Mouse (Mus musculus): ENCODE results near the gene Cldn10.

The Cldn10 gene

GRCm38 (mm10) chr14:118864905-118865304, 77.2 kb downstream of the Cldn10 start:
- no peak for DNase-seq (ENCODE audit: low spot score)

- no peak for DNase-seq (ENCODE audit: low spot score)
Measured at GRCm38 (mm10) chr14:118866014-118866811, 78.5 kb downstream of the Cldn10 start.

GRCm38 (mm10) chr14:118867366-118867765, 79.7 kb downstream of the Cldn10 start:
- no peak for DNase-seq (ENCODE audit: low spot score)

GRCm38 (mm10) chr14:118868102-118868724, 80.5 kb downstream of the Cldn10 start:
- no peak for DNase-seq (ENCODE audit: low spot score)

GRCm38 (mm10) chr14:118869712-118870111, 82.0 kb downstream of the Cldn10 start:
- DNase-seq (ENCODE audit: low spot score): no peak

GRCm38 (mm10) chr14:118874126-118874525, 86.4 kb downstream of the Cldn10 start:
- no peak for DNase-seq (ENCODE audit: low spot score)

- no peak for DNase-seq (ENCODE audit: low spot score)
Measured at GRCm38 (mm10) chr14:118874786-118875415, 87.2 kb downstream of the Cldn10 start.

- DNase-seq (ENCODE audit: low spot score): no peak
Measured at GRCm38 (mm10) chr14:118878346-118878910, 90.7 kb downstream of the Cldn10 start.

GRCm38 (mm10) chr14:118880696-118881095, 93.0 kb downstream of the Cldn10 start:
- DNase-seq (ENCODE audit: low spot score): no peak

GRCm38 (mm10) chr14:118883344-118884249, 95.9 kb downstream of the Cldn10 start:
- no peak for DNase-seq (ENCODE audit: low spot score)

GRCm38 (mm10) chr14:118884250-118884556, 96.5 kb downstream of the Cldn10 start:
- DNase-seq (ENCODE audit: low spot score): no peak

GRCm38 (mm10) chr14:118890101-118890500, 102.4 kb downstream of the Cldn10 start:
- DNase-seq (ENCODE audit: low spot score): no peak

GRCm38 (mm10) chr14:118895228-118895627, 107.5 kb downstream of the Cldn10 start:
- DNase-seq (ENCODE audit: low spot score): no peak

- no peak for DNase-seq (ENCODE audit: low spot score)
Measured at GRCm38 (mm10) chr14:118895655-118896054, 107.9 kb downstream of the Cldn10 start.

- no peak for DNase-seq (ENCODE audit: low spot score)
Measured at GRCm38 (mm10) chr14:118899940-118900339, 112.2 kb downstream of the Cldn10 start.

- no peak for DNase-seq (ENCODE audit: low spot score)
Measured at GRCm38 (mm10) chr14:118900911-118901310, 113.2 kb downstream of the Cldn10 start.

GRCm38 (mm10) chr14:118903397-118903796, 115.7 kb downstream of the Cldn10 start:
- DNase-seq (ENCODE audit: low spot score): no peak

- DNase-seq (ENCODE audit: low spot score): no peak
Measured at GRCm38 (mm10) chr14:118903867-118904562, 116.3 kb downstream of the Cldn10 start.

- DNase-seq (ENCODE audit: low spot score): no peak
Measured at GRCm38 (mm10) chr14:118907592-118907991, 119.9 kb downstream of the Cldn10 start.

- DNase-seq (ENCODE audit: low spot score): no peak
Measured at GRCm38 (mm10) chr14:118909872-118910271, 122.2 kb downstream of the Cldn10 start.

Data from urinary bladder, postnatal 25 days (tissue).